9 mouse cellular contexts compared by ENCODE assay signal in genomic region chr8:121084210-121084951, GRCm38 (mm10). TPM values are rescaled to one million over a fixed set of nuclear protein-coding genes. Genes with fewer than 3 reads are reported as not detected.
DNase-seq lines count a peak whose midpoint lies in the region; ATAC-seq and TF ChIP-seq lines count a peak whose summit lies in the region.
"Had no signal": no experiment of that assay in that cellular context is flagged by ENCODE, and none has a peak within 500 bp of the region (broad histone marks: within the 10 kb centered on the region; RNA-seq: fewer than 3 reads in every experiment).

TSS of gene Foxf1 (plus strand) at chr8:121084386.

- H3K36me3 ChIP-seq in heart, adult 2 months (ENCODE audit: control insufficient read depth, insufficient read depth, low read length): no peaks in the 10 kb centered on the region
- no peaks in the 10 kb centered on the region for H3K36me3 ChIP-seq in hindbrain, embryonic 13.5 days
- no peaks in the 10 kb centered on the region for H3K36me3 ChIP-seq in liver, postnatal 0 days (replicated peaks; ENCODE audit: insufficient read depth, low read length)

- H3K9ac ChIP-seq in heart, adult 2 months (ENCODE audit: low read depth, low read length): peak within 1 kb of the TSS; percentile 77
- H3K9ac ChIP-seq in hindbrain, embryonic 13.5 days: 0 out of 2 replicates have a peak within 1 kb of the TSS, but pooled peaks have one; percentile 1
- H3K9ac ChIP-seq in liver, postnatal 0 days (replicated peaks): peak within 1 kb of the TSS; percentile 4

- ATAC-seq in hindbrain, embryonic 13.5 days (ENCODE audit: low FRiP score): no peak; the same call in 1 of the 2 replicates
- ATAC-seq in liver, postnatal 0 days: no peak

- H3K27me3 ChIP-seq in heart, adult 2 months (ENCODE audit: control insufficient read depth, insufficient read depth, low read length): peaks cover 41% of the 10 kb centered on the region
- H3K27me3 ChIP-seq in hindbrain, embryonic 13.5 days: peaks cover 98% of the 10 kb centered on the region
- H3K27me3 ChIP-seq in liver, postnatal 0 days (ENCODE audit: insufficient read depth, low read length): peaks cover 99% of the 10 kb centered on the region

- WGBS in heart, adult 2 months: 3% methylated on average over 67 of the region's 83 CpGs
- under 1% methylated on average over 35 of the region's 83 CpGs for WGBS in hindbrain, embryonic 13.5 days
- under 1% methylated on average over 63 of the region's 83 CpGs for WGBS in liver, postnatal 0 days (ENCODE audit: insufficient replicate concordance)

- DNase-seq in heart, adult 2 months: peak; percentile 52 to 55
- DNase-seq in heart, postnatal 25 days (ENCODE audit: low spot score): no peak
- no peak for DNase-seq in liver, postnatal 0 days
- DNase-seq in retina, embryonic 14.5 days (ENCODE audit: low spot score): peak; percentile 59
- DNase-seq in layer of hippocampus, postnatal 10 days (ENCODE audit: low spot score in 2 of 2): no peak
- DNase-seq in frontal cortex, adult 2 months (ENCODE audit: extremely low spot score in 1 of 2, low spot score in 1 of 2): no peak

- H3K4me3 ChIP-seq in heart, adult 2 months: peak within 1 kb of the TSS; percentile 77
- peak within 1 kb of the TSS; percentile 27; the same call in 1 of the 2 replicates for H3K4me3 ChIP-seq in cortical plate, adult 2 months (ENCODE audit: insufficient read depth, low read length)
- peak within 1 kb of the TSS; percentile 36 for H3K4me3 ChIP-seq in hindbrain, embryonic 13.5 days
- H3K4me3 ChIP-seq in liver, postnatal 0 days (ENCODE audit: low read depth, low read length): peak within 1 kb of the TSS; percentile 49

- H3K79me2 ChIP-seq in heart, adult 2 months (replicated peaks; ENCODE audit: control insufficient read depth, insufficient read depth, low read length): no peaks in the 10 kb centered on the region

- no peak for TF ChIP-seq POLR2A in heart, adult 2 months (IDR thresholded peaks at IDR 0.05; ENCODE audit: insufficient read depth, low read depth, low read length)
- no peak for TF ChIP-seq POLR2A in cortical plate, adult 2 months (IDR thresholded peaks at IDR 0.05; ENCODE audit: extremely low read depth, insufficient read depth, low read length)

- H3K4me1 ChIP-seq in heart, adult 2 months (ENCODE audit: control insufficient read depth, insufficient read depth, low read length): no peaks in the 10 kb centered on the region
- no peaks in the 10 kb centered on the region for H3K4me1 ChIP-seq in cortical plate, adult 2 months (ENCODE audit: control insufficient read depth, insufficient read depth, low read length)
- peaks cover 25% of the 10 kb centered on the region for H3K4me1 ChIP-seq in hindbrain, embryonic 13.5 days (replicated peaks)
- no peaks in the 10 kb centered on the region for H3K4me1 ChIP-seq in liver, postnatal 0 days (ENCODE audit: insufficient read depth)

- no peaks in the 10 kb centered on the region for H3K9me3 ChIP-seq in hindbrain, embryonic 13.5 days
- H3K9me3 ChIP-seq in liver, postnatal 0 days (ENCODE audit: low read length): no peaks in the 10 kb centered on the region

- peak within 1 kb of the TSS; percentile 57 for H3K4me2 ChIP-seq in hindbrain, embryonic 13.5 days
- H3K4me2 ChIP-seq in liver, postnatal 0 days (ENCODE audit: low read depth, low read length): peak within 1 kb of the TSS; percentile 78

- TF ChIP-seq CTCF in heart, adult 2 months (IDR thresholded peaks at IDR 0.05): no peak
- no peak for TF ChIP-seq CTCF in cortical plate, adult 2 months (IDR thresholded peaks at IDR 0.05; ENCODE audit: extremely low read depth, insufficient read depth, low read length)
- no peak for TF ChIP-seq CTCF in liver, postnatal 0 days (IDR thresholded peaks at IDR 0.05; ENCODE audit: low read depth)

- intact Hi-C loops in heart, adult 2 months (cut with DNase I): loop anchor here (5.0 kb wide), 1 partner anchor 62 kb away; no protein-coding TSS in a partner anchor
- intact Hi-C loops in heart, postnatal 25 days (cut with DNase I): no loop called here

- peak within 1 kb of the TSS; percentile 48; the same call in 1 of the 2 replicates for H3K27ac ChIP-seq in heart, adult 2 months
- H3K27ac ChIP-seq in cortical plate, adult 2 months (ENCODE audit: insufficient read depth, low read length): peak within 1 kb of the TSS; percentile 45
- no peak within 1 kb of the TSS for H3K27ac ChIP-seq in hindbrain, embryonic 13.5 days
- H3K27ac ChIP-seq in liver, postnatal 0 days (ENCODE audit: low read depth): peak within 1 kb of the TSS; percentile 66

- TF ChIP-seq EP300 in heart, adult 2 months (IDR thresholded peaks at IDR 0.05; ENCODE audit: insufficient read depth, low read depth, low read length): no peak
- no peak for TF ChIP-seq EP300 in liver, postnatal 0 days (IDR thresholded peaks at IDR 0.05; ENCODE audit: low read depth)

RNA-seq across cellular contexts. Expression of gene Foxf1, which starts in this region (rescaled TPM):
- total RNA-seq in heart, adult 2 months (2021): under 1 TPM; 0.13 to 0.43 TPM
- polyA plus RNA-seq in heart, adult 2 months (2012; rRNA removed): 0.44 and 1.2 TPM in 2 replicates
- under 1 TPM in 1 of 2 experiments, not detected in 1; 0.20 TPM for total RNA-seq in heart, postnatal 25 days (2021)
- polyA plus RNA-seq in cortical plate, adult 2 months (2012; rRNA removed): 1.8 and 1.9 TPM in 2 replicates
- polyA plus RNA-seq in hindbrain, embryonic 13.5 days (2015; fragmentation: Nextera tagmentation; extraction: Ambion mirVana): 0.96 and 1.3 TPM in 2 replicates
- polyA plus RNA-seq in liver, postnatal 0 days (2015; fragmentation: Nextera tagmentation; extraction: Ambion mirVana): 2.7 and 3.1 TPM in 2 replicates
- total RNA-seq in layer of hippocampus, postnatal 10 days (2021): 1 to 10 TPM; 1.3 to 1.4 TPM
- 2.1 and 2.4 TPM in 2 replicates for polyA plus RNA-seq in frontal cortex, adult 2 months (2012; rRNA removed)
- total RNA-seq: MEL had no signal

Comparison
In these comparisons a context has a peak if more than half of its experiments do, and no peak if none do; other contexts are left out.
1. DNase-seq: peak in heart, adult 2 months (2 of 2) and retina, embryonic 14.5 days (single experiment); none in heart, postnatal 25 days (single experiment), liver, postnatal 0 days (single experiment), layer of hippocampus, postnatal 10 days (0 of 2) and frontal cortex, adult 2 months (0 of 2).
2. H3K4me3 ChIP-seq: peak in every context shown above with its lines; median percentile 77 in heart, adult 2 months; 49 in liver, postnatal 0 days; 36 in hindbrain, embryonic 13.5 days; 27 in cortical plate, adult 2 months.
3. H3K9ac ChIP-seq: peak in every context shown above with its lines; median percentile 77 in heart, adult 2 months; 4 in liver, postnatal 0 days; 1 in hindbrain, embryonic 13.5 days.